Mouse (Mus musculus) limb, embryonic 14.5 days (tissue): ENCODE data around the gene Bcr. TPM values are rescaled to one million over a fixed set of nuclear protein-coding genes. Genes with fewer than 3 reads are reported as not detected.

Experiments
- ATAC-seq: fragments of 200-750 bp; cut with Nextera tagmentation; 2 replicates; pipeline ENCODE4 v1.8.0; 2017; ENCODE audit warnings: low read depth, moderate number of reproducible peaks, moderate TSS enrichment; ENCODE audit not compliant: low FRiP score
- DNase-seq: peaks from one replicate; pipeline ENCODE4 v3.0.0-alpha.2; 2015; ENCODE audit warnings: low spot score
- H3K27ac ChIP-seq: fragments of 300-500 bp; sonication (generic); replicated peaks from 2 replicates; pipeline ENCODE4 v1.5.1; 2014; ENCODE audit warnings: low read depth, mild to moderate bottlenecking, low read length, moderate library complexity, mixed read lengths
- H3K27me3 ChIP-seq: fragments of 300-500 bp; sonication (generic); 2 replicates; pipeline ENCODE4 v1.6.1; 2014; ENCODE audit warnings: low read length, mixed read lengths; ENCODE audit not compliant: control insufficient read depth, insufficient read depth
- H3K36me3 ChIP-seq: fragments of 300-500 bp; sonication (generic); 2 replicates; pipeline ENCODE4 v1.6.1; 2014; ENCODE audit warnings: mild to moderate bottlenecking, low read length, moderate library complexity, mixed read lengths; ENCODE audit not compliant: control insufficient read depth, insufficient read depth
- H3K4me1 ChIP-seq: fragments of 300-500 bp; sonication (generic); 2 replicates; pipeline ENCODE4 v1.6.1; 2014; ENCODE audit warnings: antibody characterized with exemption, low read length, mixed read lengths; ENCODE audit not compliant: control insufficient read depth, insufficient read depth
- H3K4me2 ChIP-seq: fragments of 300-500 bp; sonication (generic); replicated peaks from 2 replicates; pipeline ENCODE4 v1.6.1; 2014; ENCODE audit warnings: low read depth, mild to moderate bottlenecking, low read length, moderate library complexity; ENCODE audit not compliant: severe bottlenecking
- H3K4me3 ChIP-seq: fragments of 300-500 bp; sonication (generic); replicated peaks from 2 replicates; pipeline ENCODE4 v1.5.1; 2014; ENCODE audit warnings: low read length
- H3K9ac ChIP-seq: fragments of 300-500 bp; sonication (generic); 2 replicates; pipeline ENCODE4 v1.6.1; 2014; ENCODE audit warnings: mild to moderate bottlenecking, low read depth, low read length, moderate library complexity; ENCODE audit not compliant: severe bottlenecking
- H3K9me3 ChIP-seq: fragments of 300-500 bp; sonication (generic); 2 replicates; pipeline ENCODE4 v1.6.1; 2016; ENCODE audit warnings: low read length; ENCODE audit not compliant: control insufficient read depth
- POLR2A ChIP-seq: fragments of 200-500 bp; IDR thresholded peaks from 2 replicates; pipeline ENCODE4 v1.8.0; 2012; ENCODE audit warnings: inconsistent platforms, mild to moderate bottlenecking, moderate library complexity, borderline replicate concordance; ENCODE audit not compliant: insufficient read depth, insufficient read length; ENCODE audit errors: extremely low read depth
- WGBS: fragments of 180-500 bp; shearing (Covaris S2); extraction: QIAGEN DNeasy Blood & Tissue Kit; methylation state at CpG from one replicate; pipeline ENCODE4 v1.1.7; 2014; 5-methylcytosine and 5-hydroxymethylcytosine counted together
- polyA plus RNA-seq, 2 experiments: library from polyadenylated mRNA; depleted of rRNA in 1 of 2; stranded (reverse) in 1 of 2; unstranded in 1 of 2; fragments of >200 nt; fragmentation: Nextera tagmentation in 1 of 2; extraction: Ambion mirVana in 1 of 2; gene quantifications; 2 replicates each; pipeline versions ENCODE4 v1.2.1 to v1.2.3; 2012 to 2014

The Bcr gene
- polyA plus RNA-seq, 2 experiments: 10.0 to 26.8 TPM

DNA sequence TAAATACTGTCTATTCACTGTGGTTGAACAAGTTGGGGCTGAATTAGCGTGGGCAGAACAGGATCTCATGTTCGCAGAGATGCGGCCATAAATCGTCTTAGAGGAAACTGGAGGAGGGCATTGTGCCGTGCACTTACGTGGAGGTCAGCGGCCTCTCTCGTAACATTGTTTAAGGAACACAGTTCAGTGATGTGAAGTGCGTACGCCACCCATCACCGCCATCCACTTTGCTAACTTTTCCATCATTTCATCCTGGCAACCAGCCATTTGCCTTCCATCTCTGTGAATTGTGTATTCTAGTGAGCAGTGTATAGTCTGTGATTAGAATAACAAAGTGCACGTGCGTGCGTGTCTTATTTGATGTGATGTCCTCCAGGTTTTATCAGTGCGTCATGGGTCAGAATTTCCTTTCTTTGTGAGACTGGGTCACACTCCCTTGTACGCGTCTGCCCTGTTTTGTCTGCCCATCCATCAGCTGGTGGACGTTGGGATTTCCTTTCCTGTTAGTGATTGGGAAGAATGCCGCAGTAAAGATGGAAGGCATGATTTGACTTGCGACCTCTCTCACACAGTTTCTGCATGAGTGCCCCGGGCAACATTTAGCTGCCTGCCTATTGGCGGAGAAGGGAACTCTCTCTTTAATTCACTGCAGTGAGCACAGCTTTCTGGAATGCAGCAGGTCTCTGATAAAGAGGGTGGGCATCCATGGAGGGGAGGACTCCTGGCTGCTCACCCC lies 33.0 kb downstream of the Bcr start:
- WGBS: 53% methylated on average over 22 of the region's 22 CpGs
- no peak for TF ChIP-seq POLR2A
- no peak overlapping the region for H3K4me2 ChIP-seq
- no peak overlapping the region for H3K9ac ChIP-seq
- no peaks in the 10 kb centered on the region for H3K9me3 ChIP-seq
- no peaks in the 10 kb centered on the region for H3K27me3 ChIP-seq
- H3K36me3 ChIP-seq: no peaks in the 10 kb centered on the region
- DNase-seq (no peak), ATAC-seq (no peak)
- no peak overlapping the region for H3K4me3 ChIP-seq
- peaks cover 15% of the 10 kb centered on the region for H3K4me1 ChIP-seq
- no peak overlapping the region for H3K27ac ChIP-seq

DNA sequence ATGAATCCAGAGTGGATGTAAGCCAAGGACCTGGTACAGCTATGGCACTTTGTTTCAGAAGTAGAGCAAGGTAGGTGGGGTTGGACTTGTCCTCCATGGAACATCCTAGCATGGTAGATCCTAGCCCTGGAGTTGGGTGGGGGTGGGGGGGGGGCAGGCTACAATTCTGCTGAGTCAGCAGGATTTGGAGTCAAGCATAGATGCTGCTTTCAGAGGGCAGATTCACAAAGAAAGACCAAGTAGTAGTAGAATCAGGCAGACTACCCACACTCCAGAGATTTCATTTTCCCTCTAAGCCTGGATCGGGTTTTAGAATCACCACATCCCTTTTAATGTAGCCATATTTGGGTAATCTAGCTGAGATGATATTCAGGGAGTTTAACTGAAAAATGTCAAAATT lies 33.9 kb downstream of the Bcr start:
- TF ChIP-seq POLR2A: no peak
- Histone ChIP-seq H3K9ac (no peak overlapping the region), H3K4me2 (no peak overlapping the region), H3K27me3 (no peaks in the 10 kb centered on the region), H3K4me1 (peaks cover 20% of the 10 kb centered on the region), H3K4me3 (no peak overlapping the region), H3K27ac (no peak overlapping the region), H3K36me3 (no peaks in the 10 kb centered on the region), H3K9me3 (no peaks in the 10 kb centered on the region)
- ATAC-seq: no peak
- WGBS: 100% methylated on average over 1 of the region's 1 CpGs
- no peak for DNase-seq

DNA sequence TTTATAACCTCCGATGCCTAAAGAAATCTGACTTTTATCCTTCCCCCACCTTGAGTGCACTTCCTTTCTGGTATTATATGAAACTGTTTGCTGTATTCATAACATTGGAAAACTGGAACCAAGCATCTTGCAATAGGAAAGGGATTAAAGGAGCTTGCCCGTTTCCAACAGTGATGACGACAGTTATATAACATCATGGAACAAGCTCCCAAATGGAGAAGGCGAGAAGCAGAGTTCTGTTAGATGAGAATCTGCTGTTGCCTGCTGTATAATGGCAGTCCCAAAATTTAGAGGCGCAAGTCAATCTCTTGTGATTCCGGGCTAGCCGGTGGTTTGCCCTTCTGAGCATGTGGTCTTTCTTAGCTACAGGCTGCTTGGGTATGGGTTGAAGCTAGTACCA lies 34.8 kb downstream of the Bcr start:
- Histone ChIP-seq H3K27me3 (no peaks in the 10 kb centered on the region), H3K9me3 (no peaks in the 10 kb centered on the region), H3K27ac (no peak overlapping the region), H3K9ac (no peak overlapping the region), H3K4me1 (peaks cover 20% of the 10 kb centered on the region), H3K36me3 (no peaks in the 10 kb centered on the region), H3K4me3 (no peak overlapping the region), H3K4me2 (no peak overlapping the region)
- no peak for TF ChIP-seq POLR2A
- DNase-seq (no peak), ATAC-seq (no peak)
- WGBS: 91% methylated on average over 7 of the region's 7 CpGs

- H3K4me3 ChIP-seq: no peak overlapping the region
- 20% methylated on average over 10 of the region's 10 CpGs for WGBS
- DNase-seq (no peak), ATAC-seq (peak; percentile 52; the same call in 1 of the 2 replicates)
- no peaks in the 10 kb centered on the region for H3K36me3 ChIP-seq
- no peak overlapping the region for H3K27ac ChIP-seq
- H3K9me3 ChIP-seq: no peaks in the 10 kb centered on the region
- no peaks in the 10 kb centered on the region for H3K27me3 ChIP-seq
- no peak for TF ChIP-seq POLR2A
- no peak overlapping the region for H3K9ac ChIP-seq
- H3K4me1 ChIP-seq: peaks cover 20% of the 10 kb centered on the region
- no peak overlapping the region for H3K4me2 ChIP-seq
These were observed 38.2 kb downstream of the Bcr start for GRCm38 (mm10) chr10:75098446-75099183.

DNA sequence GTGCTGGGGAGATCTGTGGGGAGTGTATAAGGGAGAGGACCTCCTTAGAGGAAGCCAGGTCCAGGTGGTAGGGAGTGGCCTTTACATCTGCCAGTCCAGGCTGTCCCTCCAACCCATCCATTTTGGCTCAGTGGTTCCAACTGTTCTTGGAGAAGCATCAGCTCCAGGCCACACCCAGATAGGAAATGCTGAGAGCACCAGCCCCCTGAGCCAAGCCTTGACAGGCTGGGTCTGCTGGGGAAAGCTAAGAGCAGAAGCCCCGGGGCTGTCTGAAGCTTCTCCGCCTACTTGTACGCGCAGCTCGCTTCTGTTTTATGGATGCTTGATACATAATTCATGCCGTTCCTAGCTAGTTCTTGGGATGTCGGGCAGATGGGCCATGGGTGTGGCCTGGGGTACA lies 39.9 kb downstream of the Bcr start:
- Histone ChIP-seq H3K4me2 (no peak overlapping the region), H3K36me3 (no peaks in the 10 kb centered on the region), H3K4me3 (no peak overlapping the region), H3K4me1 (peaks cover 35% of the 10 kb centered on the region), H3K27me3 (no peaks in the 10 kb centered on the region), H3K27ac (no peak overlapping the region), H3K9me3 (no peaks in the 10 kb centered on the region), H3K9ac (no peak overlapping the region)
- TF ChIP-seq POLR2A: no peak
- ATAC-seq: no peak
- DNase-seq: no peak
- 56% methylated on average over 7 of the region's 7 CpGs for WGBS
